Mouse (Mus musculus): ENCODE data around the gene Smyd3.

- TF ChIP-seq CTCF (IDR thresholded peaks at IDR 0.05; ENCODE audit: low read depth, low read length) = no peak
- no peak for TF ChIP-seq TAL1 (conservative IDR thresholded peaks at IDR 0.05; ENCODE audit: low read depth, low read length)
- TF ChIP-seq POLR2AphosphoS5 (IDR thresholded peaks at IDR 0.05; ENCODE audit: insufficient replicate concordance, low read depth, low read length) = no peak
- TF ChIP-seq GATA2 (IDR thresholded peaks at IDR 0.05; ENCODE audit: borderline replicate concordance, low read depth, low read length) = no peak
Observed at GRCm38 (mm10) chr1:179061759-179062168, 456.1 kb downstream of the Smyd3 start.

Data from G1E (cell line).